Mouse (Mus musculus): Measurements from ENCODE around the gene Olfm4. TPM values are rescaled to one million over a fixed set of nuclear protein-coding genes. Genes with fewer than 3 reads are reported as not detected.
A peak's percentile ranks its signal among the peaks of the same experiment; 100 is the strongest.

Gene Olfm4
- 0.82 and 1.4 TPM in 2 replicates for polyA plus RNA-seq (2014; fragmentation: Nextera tagmentation; extraction: Ambion mirVana)

DNA sequence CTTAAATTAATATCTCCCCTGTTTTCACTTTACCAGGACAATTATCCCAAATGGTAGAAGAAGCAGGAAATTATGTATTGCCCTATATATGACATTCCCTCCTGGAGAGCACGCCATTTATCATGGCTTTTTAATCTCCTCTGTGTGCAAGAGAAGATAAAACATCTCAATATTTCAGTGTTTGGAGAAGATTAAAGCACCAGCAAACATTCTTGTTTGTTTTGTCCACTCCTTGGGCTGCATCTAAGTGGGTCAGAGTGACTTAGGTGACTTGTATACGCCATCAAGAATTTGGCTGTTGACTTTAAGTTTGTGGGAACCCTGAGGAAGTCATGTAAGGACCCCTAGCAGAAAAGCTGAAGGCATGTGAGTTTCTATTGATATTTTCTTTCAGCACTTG is at the start of gene Olfm4:
Gene Olfm4 (plus strand): TSS at position 301 of the 400 bp plus-strand sequence.
- H3K27ac ChIP-seq (ENCODE audit: low read depth) = no peak within 1 kb of the TSS
- no peak within 1 kb of the TSS for H3K4me2 ChIP-seq
- H3K4me3 ChIP-seq (ENCODE audit: low read depth, low read length) = no peak within 1 kb of the TSS
- no peaks in the 10 kb centered on the region for H3K9me3 ChIP-seq (ENCODE audit: low read depth, low read length)
- no peak within 1 kb of the TSS for H3K9ac ChIP-seq
- DNase-seq (no peak), ATAC-seq (ENCODE audit: insufficient read depth) (no peak)
- no peak for TF ChIP-seq CTCF (IDR thresholded peaks at IDR 0.05; ENCODE audit: low read depth)
- no peaks in the 10 kb centered on the region for H3K27me3 ChIP-seq (ENCODE audit: insufficient read depth, low read length)
- no peaks in the 10 kb centered on the region for H3K36me3 ChIP-seq (ENCODE audit: insufficient read depth)
- 48% methylated on average over 2 of the region's 2 CpGs for WGBS
- no peaks in the 10 kb centered on the region for H3K4me1 ChIP-seq (ENCODE audit: insufficient read depth)

GRCm38 (mm10) chr14:79934426-79934825 is 49.5 kb upstream of the Olfm4 start:
- Histone ChIP-seq H3K27ac (ENCODE audit: low read depth) (no peak overlapping the region), H3K9ac (no peak overlapping the region), H3K4me3 (ENCODE audit: low read depth, low read length) (no peak overlapping the region), H3K36me3 (ENCODE audit: insufficient read depth) (no peaks in the 10 kb centered on the region), H3K4me1 (ENCODE audit: insufficient read depth) (no peaks in the 10 kb centered on the region), H3K27me3 (ENCODE audit: insufficient read depth, low read length) (no peaks in the 10 kb centered on the region), H3K4me2 (no peak overlapping the region), H3K9me3 (ENCODE audit: low read depth, low read length) (no peaks in the 10 kb centered on the region)
- WGBS = 60% methylated on average over 4 of the region's 4 CpGs
- DNase-seq (no peak), ATAC-seq (ENCODE audit: insufficient read depth) (no peak)
- no peak for TF ChIP-seq CTCF (IDR thresholded peaks at IDR 0.05; ENCODE audit: low read depth)

DNA sequence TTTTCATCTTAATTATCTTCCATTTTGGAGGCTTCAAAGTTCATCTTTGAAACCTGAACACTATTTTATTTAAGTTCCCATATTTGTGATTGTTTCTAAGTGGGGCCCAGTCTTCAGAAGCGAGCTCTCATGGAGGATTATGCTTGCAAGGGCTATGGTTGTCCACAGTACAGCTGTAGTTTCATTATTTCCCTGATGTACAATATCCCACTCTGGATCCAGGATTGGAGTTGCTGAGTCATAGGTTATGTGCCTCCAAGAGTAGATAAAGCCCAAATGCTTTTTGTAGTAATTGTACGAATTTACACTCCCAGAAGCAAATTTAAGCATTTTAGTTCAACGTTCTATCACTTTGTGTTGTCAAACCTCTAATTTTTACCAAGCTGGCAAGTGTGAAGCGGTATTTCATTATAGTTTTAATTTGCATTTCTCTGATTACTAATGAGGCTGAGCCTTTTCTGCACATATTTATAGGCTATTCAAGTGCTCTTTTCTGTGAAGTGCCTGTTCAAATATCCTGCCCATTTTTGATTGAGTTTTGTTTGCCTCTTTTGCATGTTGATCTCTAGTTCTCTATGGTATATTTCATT is 46.9 kb upstream of the Olfm4 start:
- no peak for TF ChIP-seq CTCF (IDR thresholded peaks at IDR 0.05; ENCODE audit: low read depth)
- DNase-seq = no peak
- no peak for ATAC-seq (ENCODE audit: insufficient read depth)
- Histone ChIP-seq H3K4me2 (no peak overlapping the region), H3K4me3 (ENCODE audit: low read depth, low read length) (no peak overlapping the region), H3K4me1 (ENCODE audit: insufficient read depth) (no peaks in the 10 kb centered on the region), H3K9ac (no peak overlapping the region), H3K27me3 (ENCODE audit: insufficient read depth, low read length) (no peaks in the 10 kb centered on the region), H3K27ac (ENCODE audit: low read depth) (no peak overlapping the region), H3K36me3 (ENCODE audit: insufficient read depth) (no peaks in the 10 kb centered on the region), H3K9me3 (ENCODE audit: low read depth, low read length) (no peaks in the 10 kb centered on the region)
- 81% methylated on average over 4 of the region's 4 CpGs for WGBS

- WGBS = 57% methylated on average over 2 of the region's 2 CpGs
- H3K27ac ChIP-seq (ENCODE audit: low read depth) = no peak overlapping the region
Observed at GRCm38 (mm10) chr14:79945876-79946275, 38.0 kb upstream of the Olfm4 start.

DNA sequence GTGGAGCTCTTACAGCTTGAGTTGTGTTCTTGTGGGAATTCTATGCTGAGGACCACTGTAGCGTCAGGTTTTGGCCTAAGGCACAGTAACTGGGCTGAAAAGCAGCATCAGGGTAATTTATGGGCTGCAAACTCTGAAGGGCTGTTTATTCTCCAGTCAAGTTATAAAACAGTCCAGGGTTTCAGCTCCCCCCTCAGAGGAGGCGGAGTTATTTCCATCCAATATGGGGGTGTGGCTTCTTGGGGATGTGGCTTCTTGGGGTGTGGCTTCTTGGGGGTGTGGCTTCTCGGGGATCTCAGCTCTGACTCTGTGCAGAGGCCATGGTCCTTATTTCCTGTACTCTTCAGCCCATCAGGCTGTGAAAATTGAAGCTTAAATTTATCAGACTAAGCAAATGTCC is 28.2 kb upstream of the Olfm4 start:
- H3K4me2 ChIP-seq = no peak overlapping the region
- H3K9me3 ChIP-seq (ENCODE audit: low read depth, low read length) = no peaks in the 10 kb centered on the region
- H3K4me1 ChIP-seq (ENCODE audit: insufficient read depth) = no peaks in the 10 kb centered on the region
- DNase-seq (peak; percentile 6), ATAC-seq (ENCODE audit: insufficient read depth) (no peak)
- WGBS = 62% methylated on average over 3 of the region's 3 CpGs
- H3K36me3 ChIP-seq (ENCODE audit: insufficient read depth) = no peaks in the 10 kb centered on the region
- no peak overlapping the region for H3K27ac ChIP-seq (ENCODE audit: low read depth)
- no peaks in the 10 kb centered on the region for H3K27me3 ChIP-seq (ENCODE audit: insufficient read depth, low read length)
- H3K9ac ChIP-seq = no peak overlapping the region
- no peak for TF ChIP-seq CTCF (IDR thresholded peaks at IDR 0.05; ENCODE audit: low read depth)
- no peak overlapping the region for H3K4me3 ChIP-seq (ENCODE audit: low read depth, low read length)

More at GRCm38 (mm10) chr14:79945876-79946275, 38.0 kb upstream of the Olfm4 start:
- Histone ChIP-seq H3K4me1 (ENCODE audit: insufficient read depth) (no peaks in the 10 kb centered on the region), H3K4me3 (ENCODE audit: low read depth, low read length) (no peak overlapping the region), H3K36me3 (ENCODE audit: insufficient read depth) (no peaks in the 10 kb centered on the region), H3K9ac (no peak overlapping the region), H3K9me3 (ENCODE audit: low read depth, low read length) (no peaks in the 10 kb centered on the region), H3K4me2 (no peak overlapping the region), H3K27me3 (ENCODE audit: insufficient read depth, low read length) (no peaks in the 10 kb centered on the region)
- TF ChIP-seq CTCF (IDR thresholded peaks at IDR 0.05; ENCODE audit: low read depth) = no peak
- DNase-seq (no peak), ATAC-seq (ENCODE audit: insufficient read depth) (no peak)

- no peak for TF ChIP-seq CTCF (IDR thresholded peaks at IDR 0.05; ENCODE audit: low read depth)
- Histone ChIP-seq H3K4me3 (ENCODE audit: low read depth, low read length) (no peak overlapping the region), H3K9ac (no peak overlapping the region), H3K27me3 (ENCODE audit: insufficient read depth, low read length) (no peaks in the 10 kb centered on the region), H3K27ac (ENCODE audit: low read depth) (no peak overlapping the region), H3K4me2 (no peak overlapping the region), H3K9me3 (ENCODE audit: low read depth, low read length) (no peaks in the 10 kb centered on the region), H3K4me1 (ENCODE audit: insufficient read depth) (no peaks in the 10 kb centered on the region), H3K36me3 (ENCODE audit: insufficient read depth) (no peaks in the 10 kb centered on the region)
- no peak for ATAC-seq (ENCODE audit: insufficient read depth)
- DNase-seq = no peak
- WGBS = 83% methylated on average over 15 of the region's 15 CpGs
Observed at GRCm38 (mm10) chr14:79957789-79958487, 25.9 kb upstream of the Olfm4 start.

GRCm38 (mm10) chr14:79961187-79961586 is 22.7 kb upstream of the Olfm4 start:
- H3K4me2 ChIP-seq = no peak overlapping the region
- H3K9ac ChIP-seq = no peak overlapping the region
- no peak for DNase-seq
- no peaks in the 10 kb centered on the region for H3K4me1 ChIP-seq (ENCODE audit: insufficient read depth)
- no peak for TF ChIP-seq CTCF (IDR thresholded peaks at IDR 0.05; ENCODE audit: low read depth)
- 53% methylated on average over 4 of the region's 4 CpGs for WGBS
- H3K9me3 ChIP-seq (ENCODE audit: low read depth, low read length) = no peaks in the 10 kb centered on the region
- ATAC-seq (ENCODE audit: insufficient read depth) = no peak
- no peaks in the 10 kb centered on the region for H3K27me3 ChIP-seq (ENCODE audit: insufficient read depth, low read length)
- no peak overlapping the region for H3K27ac ChIP-seq (ENCODE audit: low read depth)
- H3K36me3 ChIP-seq (ENCODE audit: insufficient read depth) = no peaks in the 10 kb centered on the region
- no peak overlapping the region for H3K4me3 ChIP-seq (ENCODE audit: low read depth, low read length)
